Mouse (Mus musculus): Measurements from ENCODE around the gene Elfn1. TPM values are rescaled to one million over a fixed set of nuclear protein-coding genes. Genes with fewer than 3 reads are reported as not detected.

Elfn1 gene
- 7.9 and 8.3 TPM in 2 replicates for polyA plus RNA-seq (2012; rRNA removed)

DNA sequence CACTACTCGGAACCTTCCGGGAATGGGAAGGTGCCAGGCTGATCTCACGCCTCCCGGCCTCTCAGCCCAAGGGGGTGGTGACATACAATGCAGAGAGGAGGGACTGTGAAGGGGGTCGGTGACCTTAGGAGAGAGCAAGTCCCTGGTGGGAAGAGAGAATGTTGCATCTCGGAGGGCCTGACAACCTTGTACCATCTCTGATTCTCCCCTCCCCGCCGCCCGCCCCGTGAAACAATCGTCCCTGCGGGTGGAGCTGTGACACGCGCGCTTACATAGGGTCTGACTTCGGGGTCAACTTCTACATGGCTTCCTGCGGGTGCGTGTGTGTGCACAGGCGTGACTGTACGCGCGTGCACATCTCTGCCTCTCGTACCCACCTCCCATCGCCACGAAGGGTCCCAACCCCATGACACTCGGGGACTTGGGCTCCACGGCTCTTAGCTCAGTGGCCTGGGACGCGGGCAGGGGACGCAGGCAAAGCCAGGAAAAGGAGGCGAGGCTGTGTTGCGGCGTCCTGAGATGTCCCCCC is at the start of gene Elfn1:
Gene Elfn1 (plus strand): TSS at position 230 of the 529 bp plus-strand sequence.

Other genes with a start within 250 kb of the Elfn1 start
- gene Micall2, start 171.6 kb upstream of the Elfn1 start, polyA plus RNA-seq (2012; rRNA removed) = 7.2 and 10.1 TPM in 2 replicates
- 50.4 and 53.9 TPM in 2 replicates for gene Ints1, start 132.3 kb upstream of the Elfn1 start, polyA plus RNA-seq (2012; rRNA removed)
- 10.4 and 11.8 TPM in 2 replicates for gene Mafk, start 116.4 kb upstream of the Elfn1 start, polyA plus RNA-seq (2012; rRNA removed)
- 0.21 and 1.0 TPM in 2 replicates for gene Tmem184a, start 88.0 kb upstream of the Elfn1 start, polyA plus RNA-seq (2012; rRNA removed)
- not detected in 2 replicates for gene Gm26938, start 81.5 kb upstream of the Elfn1 start, polyA plus RNA-seq (2012; rRNA removed)
- 58.0 and 63.7 TPM in 2 replicates for gene Psmg3, start 81.1 kb upstream of the Elfn1 start, polyA plus RNA-seq (2012; rRNA removed)

All from central nervous system, embryonic 14 days (tissue).